Mouse (Mus musculus) left cerebral cortex, postnatal 4 days (tissue): ENCODE measurements around the gene Lbp. TPM values are rescaled to one million over a fixed set of nuclear protein-coding genes. Genes with fewer than 3 reads are reported as not detected.

Experiments
- total RNA-seq, 2 experiments: library from RNA; stranded (reverse); gene quantifications; 2 replicates each; pipeline ENCODE4 v1.2.3; 2021

Gene Lbp
- total RNA-seq, 2 experiments from 2014 or later = 1.4 to 2.0 TPM

Other genes starting within 250 kb of the Lbp start
- gene Tgm2, start 160.1 kb upstream of the Lbp start, total RNA-seq = 1 to 10 TPM; 7.0 to 9.7 TPM
- gene D630003M21Rik, start 77.3 kb upstream of the Lbp start, total RNA-seq = 1 to 10 TPM; 3.1 TPM
- gene Bpi, start 48.4 kb upstream of the Lbp start, total RNA-seq = not detected
- 100 to 1,000 TPM; 275 to 360 TPM for gene Snhg11, start 69.1 kb downstream of the Lbp start, total RNA-seq
- 10 to 100 TPM; 72.5 to 78.0 TPM for gene Ralgapb, start 103.4 kb downstream of the Lbp start, total RNA-seq
- not detected for gene Adig, start 196.1 kb downstream of the Lbp start, total RNA-seq
- under 1 TPM in 1 of 2 experiments, not detected in 1; 0.56 TPM for gene Arhgap40, start 206.3 kb downstream of the Lbp start, total RNA-seq